Mouse (Mus musculus): ENCODE measurements at regions not wholly inside any gene's neighbourhood (a gene's known extent, or its start where the extent isn't known, plus 50 kb on each side); places are given as distances from the start of the nearest gene placed in this dataset.

DNA sequence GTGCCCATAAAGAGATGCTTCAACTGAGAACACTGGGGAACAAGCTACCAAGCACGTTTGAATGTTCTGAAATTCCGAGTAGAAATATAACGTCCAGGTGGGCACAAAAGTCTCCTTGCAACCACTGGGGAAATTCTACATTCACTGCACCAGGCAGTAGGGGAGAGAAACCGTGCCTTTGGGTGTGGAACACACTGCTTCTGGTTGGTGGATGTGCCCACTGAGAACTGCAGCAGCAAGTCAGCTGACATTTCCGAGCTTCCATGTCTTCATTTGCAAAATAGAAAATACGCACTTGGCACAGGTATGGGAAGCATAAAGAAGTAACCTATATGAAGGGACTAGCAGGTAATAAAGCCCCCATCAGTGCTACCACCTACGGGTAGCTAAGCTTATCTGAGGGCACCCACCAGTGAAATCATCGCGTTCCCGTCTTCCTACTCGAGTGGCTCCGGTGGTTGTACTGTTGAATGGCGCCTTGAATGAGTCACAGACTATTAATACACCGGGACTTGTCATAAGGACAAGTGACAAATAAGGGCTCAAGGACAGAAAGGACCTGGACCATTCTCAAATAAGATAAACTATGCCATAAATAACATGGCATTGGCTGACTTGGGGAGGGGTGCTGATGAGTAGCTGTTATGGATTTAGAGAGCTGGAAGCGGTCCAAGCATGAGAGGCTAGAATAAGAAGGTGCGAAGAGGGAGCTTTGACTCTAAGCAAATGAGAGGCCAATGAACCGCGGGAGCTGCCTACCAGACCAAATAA lies 210.2 kb downstream of the Nuak1 start:
- WGBS: 38% methylated on average over 18 of the region's 18 CpGs
- peak overlapping the region; percentile 34; the same call in 1 of the 2 replicates for H3K9ac ChIP-seq
- no peaks in the 10 kb centered on the region for H3K36me3 ChIP-seq
- peak overlapping the region; percentile 96 for H3K27ac ChIP-seq (replicated peaks)
- no peaks in the 10 kb centered on the region for H3K9me3 ChIP-seq
- peak overlapping the region; percentile 43 for H3K4me2 ChIP-seq
- ATAC-seq (ENCODE audit: extremely low read depth, insufficient number of reproducible peaks, low FRiP score, low TSS enrichment): peak; percentile 82; the same call in 1 of the 2 replicates
- H3K4me3 ChIP-seq: 0 out of 2 replicates have a peak overlapping the region, but pooled peaks have one; percentile 5
- H3K4me1 ChIP-seq: peaks cover 31% of the 10 kb centered on the region
- H3K27me3 ChIP-seq (replicated peaks): no peaks in the 10 kb centered on the region

DNA sequence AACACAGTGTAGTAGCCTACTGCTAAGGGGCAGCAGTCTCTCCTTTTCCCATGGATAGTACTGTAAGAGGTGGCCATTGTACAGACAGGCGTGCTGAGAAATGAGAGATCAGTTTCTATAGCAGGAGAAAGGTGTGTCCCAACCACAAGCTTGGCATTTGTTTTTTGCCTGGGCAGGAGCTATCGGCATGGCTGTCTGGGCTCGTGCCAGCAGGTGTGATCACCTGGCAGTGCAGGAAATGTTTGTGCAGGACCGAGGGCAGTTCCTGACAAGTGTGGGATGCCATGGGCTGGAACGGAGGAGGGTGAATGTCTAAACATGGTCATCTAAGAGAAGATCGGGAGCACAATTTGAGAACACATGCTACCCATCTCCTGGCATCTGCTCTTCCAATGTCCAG lies 205.4 kb downstream of the Nuak1 start:
- Histone ChIP-seq H3K9ac (no peak overlapping the region), H3K4me2 (no peak overlapping the region), H3K27ac (replicated peaks) (no peak overlapping the region), H3K36me3 (no peaks in the 10 kb centered on the region), H3K4me1 (peaks cover 9% of the 10 kb centered on the region), H3K4me3 (no peak overlapping the region), H3K9me3 (no peaks in the 10 kb centered on the region), H3K27me3 (replicated peaks) (no peaks in the 10 kb centered on the region)
- ATAC-seq (ENCODE audit: extremely low read depth, insufficient number of reproducible peaks, low FRiP score, low TSS enrichment): no peak
- 84% methylated on average over 6 of the region's 6 CpGs for WGBS

DNA sequence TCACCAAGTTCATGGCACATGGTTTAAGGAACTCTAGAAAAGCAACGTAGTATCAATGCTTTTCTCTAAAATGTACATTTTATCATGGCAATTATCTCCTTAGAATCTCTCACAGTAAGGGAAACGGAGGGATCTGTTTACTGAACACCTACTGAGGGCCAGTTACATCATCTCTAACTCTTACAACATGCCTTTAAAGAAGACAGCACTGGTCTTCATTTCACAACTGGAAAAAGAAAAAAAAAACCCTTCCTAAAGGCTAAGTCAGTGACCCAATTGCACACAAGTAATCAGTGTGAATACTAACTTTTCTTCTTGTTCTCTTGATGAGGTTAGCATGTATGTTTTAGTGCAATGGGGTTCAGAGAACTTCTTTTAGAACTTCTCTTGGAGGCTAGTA lies 204.2 kb downstream of the Nuak1 start:
- 67% methylated on average over 2 of the region's 2 CpGs for WGBS
- Histone ChIP-seq H3K27me3 (replicated peaks) (no peaks in the 10 kb centered on the region), H3K4me1 (peaks cover 5% of the 10 kb centered on the region; the same call in 1 of the 2 replicates), H3K9ac (no peak overlapping the region), H3K4me3 (no peak overlapping the region), H3K36me3 (no peaks in the 10 kb centered on the region), H3K27ac (replicated peaks) (no peak overlapping the region), H3K9me3 (no peaks in the 10 kb centered on the region), H3K4me2 (no peak overlapping the region)
- no peak for ATAC-seq (ENCODE audit: extremely low read depth, insufficient number of reproducible peaks, low FRiP score, low TSS enrichment)

DNA sequence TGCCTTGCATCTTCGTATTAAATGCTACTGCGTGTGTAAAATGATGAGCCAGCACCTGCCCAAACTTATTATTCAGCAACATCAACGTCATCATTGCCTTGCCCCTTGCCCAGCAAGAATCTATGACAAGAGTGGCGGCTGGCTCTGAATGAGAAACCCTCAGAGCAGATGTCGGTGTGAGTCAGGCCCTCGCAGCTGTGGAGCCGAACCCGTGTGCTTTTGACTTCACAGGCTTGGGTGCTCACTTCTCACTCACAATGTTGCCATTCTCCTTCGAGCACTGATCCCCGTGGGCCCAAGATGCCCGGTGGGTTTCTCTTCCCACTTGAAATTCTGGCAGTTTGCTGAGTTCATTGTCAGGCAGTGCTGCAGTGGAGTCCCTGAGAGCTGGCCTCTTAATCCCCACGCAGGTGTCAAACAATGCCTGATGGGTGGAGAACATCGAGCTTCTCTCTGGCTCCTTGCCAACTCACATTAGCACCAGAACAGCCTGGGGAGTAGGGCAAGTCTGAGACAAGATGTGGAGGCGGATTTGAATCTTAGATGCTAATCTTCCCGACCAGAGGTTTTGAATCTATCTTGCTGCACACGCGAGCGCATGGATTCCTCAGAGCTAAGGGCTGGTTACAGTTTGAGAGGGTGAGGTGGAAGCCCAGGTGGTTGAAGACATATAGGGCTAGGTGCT lies 202.0 kb downstream of the Nuak1 start:
- Histone ChIP-seq H3K4me1 (peaks cover 5% of the 10 kb centered on the region; the same call in 1 of the 2 replicates), H3K27me3 (replicated peaks) (no peaks in the 10 kb centered on the region), H3K27ac (replicated peaks) (no peak overlapping the region), H3K9ac (no peak overlapping the region), H3K4me2 (no peak overlapping the region), H3K9me3 (peaks cover 21% of the 10 kb centered on the region), H3K36me3 (no peaks in the 10 kb centered on the region), H3K4me3 (no peak overlapping the region)
- ATAC-seq (ENCODE audit: extremely low read depth, insufficient number of reproducible peaks, low FRiP score, low TSS enrichment): no peak
- WGBS: 63% methylated on average over 18 of the region's 18 CpGs

DNA sequence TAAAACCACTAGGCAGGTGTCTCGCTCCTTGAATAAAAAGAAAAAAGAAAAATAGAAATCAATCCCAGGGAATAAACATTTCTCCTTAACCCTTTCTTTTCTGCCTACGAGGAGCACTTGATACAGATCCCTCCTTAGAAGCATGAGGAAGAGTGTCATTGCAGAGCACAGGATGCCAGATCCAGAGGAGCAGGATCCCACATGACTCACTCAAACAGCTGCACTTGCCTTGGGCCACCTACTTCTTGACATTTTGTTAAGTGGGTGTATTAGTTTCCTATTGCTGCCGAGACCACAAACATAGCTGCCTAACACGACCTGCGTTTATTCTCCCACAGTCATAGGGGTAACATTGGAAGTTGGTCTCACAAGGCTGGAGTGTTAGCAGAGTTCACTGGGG lies 197.1 kb downstream of the Nuak1 start:
- 85% methylated on average over 5 of the region's 5 CpGs for WGBS

DNA sequence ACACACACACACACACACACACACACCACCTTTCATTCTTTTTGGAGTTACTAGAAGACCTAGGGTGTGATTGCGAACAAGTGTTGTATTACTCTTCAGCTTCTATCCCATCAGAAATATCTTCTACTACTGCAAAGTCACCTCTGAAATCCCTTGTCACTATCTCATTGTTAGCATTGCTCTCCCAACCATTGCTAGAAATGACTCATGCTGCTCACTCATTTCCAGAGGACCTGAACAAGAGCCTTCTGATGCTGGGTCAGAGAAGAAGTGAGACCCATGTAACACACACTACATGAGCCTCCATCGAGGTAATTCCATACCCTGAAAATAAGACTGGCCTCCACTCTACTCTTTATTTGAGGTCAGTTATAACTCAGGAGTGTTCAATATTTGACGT lies 191.1 kb downstream of the Nuak1 start:
- no peak overlapping the region for H3K27ac ChIP-seq (replicated peaks)
- no peaks in the 10 kb centered on the region for H3K4me1 ChIP-seq
- no peak overlapping the region for H3K4me2 ChIP-seq
- no peak overlapping the region for H3K4me3 ChIP-seq
- no peak for ATAC-seq (ENCODE audit: extremely low read depth, insufficient number of reproducible peaks, low FRiP score, low TSS enrichment)
- H3K27me3 ChIP-seq (replicated peaks): no peaks in the 10 kb centered on the region
- H3K36me3 ChIP-seq: no peaks in the 10 kb centered on the region
- H3K9me3 ChIP-seq: peaks cover 4% of the 10 kb centered on the region; the same call in 1 of the 2 replicates
- no peak overlapping the region for H3K9ac ChIP-seq
- WGBS: 82% methylated on average over 3 of the region's 3 CpGs

More for the DNA sequence above, 197.1 kb downstream of the Nuak1 start:
- H3K4me3 ChIP-seq: no peak overlapping the region
- peaks cover 21% of the 10 kb centered on the region for H3K9me3 ChIP-seq
- no peaks in the 10 kb centered on the region for H3K36me3 ChIP-seq
- H3K27ac ChIP-seq (replicated peaks): no peak overlapping the region
- no peak for ATAC-seq (ENCODE audit: extremely low read depth, insufficient number of reproducible peaks, low FRiP score, low TSS enrichment)
- no peaks in the 10 kb centered on the region for H3K27me3 ChIP-seq (replicated peaks)
- peaks cover 5% of the 10 kb centered on the region; the same call in 1 of the 2 replicates for H3K4me1 ChIP-seq
- H3K4me2 ChIP-seq: no peak overlapping the region
- H3K9ac ChIP-seq: no peak overlapping the region

DNA sequence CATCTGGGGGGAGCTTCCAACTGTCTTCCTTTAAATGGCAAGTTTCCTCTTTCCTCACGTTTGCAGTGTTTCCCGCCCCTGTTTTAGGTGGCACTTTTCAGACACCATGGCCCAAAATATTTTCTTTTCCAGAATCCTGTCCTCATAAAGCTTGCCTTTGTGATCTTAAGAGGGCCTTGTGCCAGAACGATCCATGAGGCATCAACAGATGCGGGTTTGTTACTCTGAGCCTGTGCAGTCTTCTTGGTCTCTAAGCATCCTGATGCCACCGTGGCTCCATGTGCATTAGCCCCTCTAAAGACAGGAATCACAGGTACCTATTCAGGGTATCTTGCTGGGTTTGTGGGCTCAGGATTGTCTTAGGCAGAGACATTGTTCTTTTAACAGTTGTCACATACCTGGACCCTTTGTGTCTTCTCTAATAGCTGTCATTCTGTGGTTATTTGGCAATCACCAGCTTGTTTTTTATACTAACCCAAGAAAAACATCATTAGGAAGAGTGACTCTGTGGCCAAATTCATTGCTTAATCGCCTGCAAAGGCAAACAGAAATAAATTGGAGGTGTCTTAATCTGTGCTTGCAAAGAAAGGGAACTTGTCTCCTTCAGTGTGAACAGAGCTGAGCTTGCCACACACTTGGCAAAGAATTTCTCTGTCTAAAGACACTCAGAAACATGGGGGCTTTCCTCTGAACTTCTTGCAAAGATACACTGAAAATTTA lies 179.3 kb downstream of the Nuak1 start:
- no peak for ATAC-seq (ENCODE audit: extremely low read depth, insufficient number of reproducible peaks, low FRiP score, low TSS enrichment)
- no peak overlapping the region for H3K9ac ChIP-seq
- 69% methylated on average over 6 of the region's 6 CpGs for WGBS

DNA sequence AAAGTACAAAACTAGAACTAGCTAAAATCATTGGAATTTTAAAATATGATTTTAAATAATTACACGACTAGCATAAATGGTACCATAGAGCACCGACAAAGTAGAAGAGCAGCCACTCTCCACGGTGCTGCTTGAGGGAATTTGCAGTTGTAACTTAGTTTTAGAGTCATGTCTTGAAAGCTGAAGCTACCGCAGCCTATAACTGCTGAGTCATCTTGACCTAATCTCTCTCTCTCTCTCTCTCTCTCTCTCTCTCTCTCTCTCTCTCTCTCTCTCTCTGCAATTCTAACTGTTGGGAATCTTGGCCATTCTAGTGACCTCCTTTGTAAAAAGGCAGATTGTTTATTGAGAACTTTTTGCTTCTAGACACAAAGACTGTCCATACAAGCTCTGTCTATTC lies 177.5 kb downstream of the Nuak1 start:
- no peaks in the 10 kb centered on the region for H3K36me3 ChIP-seq
- ATAC-seq (ENCODE audit: extremely low read depth, insufficient number of reproducible peaks, low FRiP score, low TSS enrichment): no peak
- H3K27ac ChIP-seq (replicated peaks): no peak overlapping the region
- no peak overlapping the region for H3K4me3 ChIP-seq
- no peak overlapping the region for H3K9ac ChIP-seq
- 75% methylated on average over 4 of the region's 4 CpGs for WGBS
- no peak overlapping the region for H3K4me2 ChIP-seq
- no peaks in the 10 kb centered on the region for H3K27me3 ChIP-seq (replicated peaks)
- H3K9me3 ChIP-seq: no peaks in the 10 kb centered on the region
- no peaks in the 10 kb centered on the region for H3K4me1 ChIP-seq

More for the DNA sequence above, 179.3 kb downstream of the Nuak1 start:
- Histone ChIP-seq H3K27ac (replicated peaks) (no peak overlapping the region), H3K9me3 (no peaks in the 10 kb centered on the region), H3K4me1 (no peaks in the 10 kb centered on the region), H3K27me3 (replicated peaks) (no peaks in the 10 kb centered on the region), H3K4me3 (no peak overlapping the region), H3K4me2 (no peak overlapping the region), H3K36me3 (no peaks in the 10 kb centered on the region)

DNA sequence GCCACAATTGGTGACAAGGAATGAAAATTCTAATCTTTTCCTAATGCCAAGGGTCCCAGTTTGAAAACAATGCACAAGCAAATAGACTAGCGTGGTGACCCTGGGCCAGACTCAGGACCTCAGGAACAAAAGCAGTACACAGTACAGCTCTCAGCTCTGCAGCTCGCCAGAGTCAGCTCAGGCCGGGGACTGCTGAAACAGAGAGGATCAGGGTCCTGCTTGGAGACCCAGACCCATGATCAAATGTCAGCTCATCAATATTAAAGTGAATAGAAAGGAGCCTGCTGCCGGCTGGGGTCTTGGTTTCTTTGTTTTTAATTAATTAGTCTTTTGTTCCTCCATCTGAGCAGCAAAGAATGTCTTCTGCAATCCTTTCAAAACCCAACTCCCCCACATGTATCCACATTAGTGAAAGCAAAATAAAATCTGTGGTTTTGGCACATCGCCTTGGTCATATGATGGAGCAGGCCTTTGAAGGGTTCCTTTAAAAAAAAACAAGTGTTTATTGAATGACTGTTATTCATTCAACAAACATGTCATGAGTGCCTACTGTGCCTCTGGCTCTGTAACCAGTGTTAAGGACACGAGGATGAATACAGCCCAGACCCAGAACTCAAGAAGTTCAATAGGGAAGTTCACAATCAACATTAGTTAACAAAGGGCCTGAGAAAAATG lies 154.4 kb downstream of the Nuak1 start:
- H3K36me3 ChIP-seq: no peaks in the 10 kb centered on the region
- WGBS: 77% methylated on average over 6 of the region's 6 CpGs
- no peak overlapping the region for H3K4me2 ChIP-seq
- no peaks in the 10 kb centered on the region for H3K4me1 ChIP-seq
- no peaks in the 10 kb centered on the region for H3K27me3 ChIP-seq (replicated peaks)
- H3K4me3 ChIP-seq: no peak overlapping the region
- no peaks in the 10 kb centered on the region for H3K9me3 ChIP-seq
- no peak overlapping the region for H3K27ac ChIP-seq (replicated peaks)
- ATAC-seq (ENCODE audit: extremely low read depth, insufficient number of reproducible peaks, low FRiP score, low TSS enrichment): no peak
- H3K9ac ChIP-seq: no peak overlapping the region

DNA sequence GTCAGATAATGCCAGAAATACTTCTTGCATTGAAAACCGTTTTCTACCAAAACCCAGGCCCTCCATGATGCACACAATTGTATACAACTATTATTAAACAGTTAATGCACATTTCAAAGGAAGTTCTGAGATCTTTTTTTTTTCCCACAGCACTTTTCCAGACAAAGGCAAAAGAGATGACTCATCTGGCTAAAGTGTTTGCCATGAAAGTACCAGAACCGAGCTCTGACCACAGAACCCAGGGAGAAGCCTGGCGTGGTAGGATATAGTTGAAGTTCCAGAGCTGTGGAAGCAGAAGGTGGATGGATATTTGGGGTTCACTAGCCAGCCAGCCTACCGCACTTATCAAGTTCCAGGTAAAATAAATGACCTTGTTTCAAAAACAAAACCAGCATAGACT lies 146.0 kb downstream of the Nuak1 start:
- 72% methylated on average over 4 of the region's 4 CpGs for WGBS
- ATAC-seq (ENCODE audit: extremely low read depth, insufficient number of reproducible peaks, low FRiP score, low TSS enrichment): no peak
- Histone ChIP-seq H3K9me3 (no peaks in the 10 kb centered on the region), H3K4me3 (no peak overlapping the region), H3K9ac (no peak overlapping the region), H3K4me1 (0 out of 2 replicates have a peak, but pooled peaks cover 7% of the 10 kb centered on the region), H3K36me3 (no peaks in the 10 kb centered on the region), H3K4me2 (no peak overlapping the region), H3K27me3 (replicated peaks) (no peaks in the 10 kb centered on the region), H3K27ac (replicated peaks) (no peak overlapping the region)

DNA sequence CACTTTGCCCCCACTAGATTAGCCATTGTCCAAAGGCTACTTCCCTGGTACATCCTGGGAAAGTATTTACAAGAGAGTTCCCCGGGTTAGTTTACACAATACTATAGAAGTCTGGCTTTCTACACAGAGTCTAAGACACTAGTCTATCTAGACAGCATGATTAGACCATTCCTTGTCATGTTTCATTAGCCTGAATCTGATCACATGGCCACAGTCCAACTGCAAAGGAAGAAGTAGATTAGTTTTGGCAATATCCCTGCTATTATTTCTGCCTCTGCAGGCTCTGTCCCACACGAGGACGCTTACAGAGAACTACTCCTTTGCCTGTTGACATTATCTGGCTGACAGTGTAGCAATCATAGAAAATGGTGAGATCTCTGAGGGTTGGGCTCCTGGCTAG lies 144.2 kb downstream of the Nuak1 start:
- Histone ChIP-seq H3K36me3 (no peaks in the 10 kb centered on the region), H3K27ac (replicated peaks) (no peak overlapping the region), H3K4me2 (no peak overlapping the region), H3K9ac (no peak overlapping the region), H3K9me3 (no peaks in the 10 kb centered on the region), H3K4me1 (0 out of 2 replicates have a peak, but pooled peaks cover 7% of the 10 kb centered on the region), H3K27me3 (replicated peaks) (no peaks in the 10 kb centered on the region), H3K4me3 (no peak overlapping the region)
- 46% methylated on average over 3 of the region's 3 CpGs for WGBS
- ATAC-seq (ENCODE audit: extremely low read depth, insufficient number of reproducible peaks, low FRiP score, low TSS enrichment): no peak
